Mouse (Mus musculus) heart, embryonic 14.5 days (tissue): ENCODE data around the gene Pamr1. TPM values are rescaled to one million over a fixed set of nuclear protein-coding genes. Genes with fewer than 3 reads are reported as not detected.

Experiments
- ATAC-seq: fragments of 200-750 bp; cut with Nextera tagmentation; 2 replicates; pipeline ENCODE4 v1.8.0; 2017; ENCODE audit warnings: low read depth, moderate TSS enrichment; ENCODE audit not compliant: insufficient number of reproducible peaks, insufficient read depth, low FRiP score
- H3K27ac ChIP-seq, 2 experiments: fragments of 200-500 bp in 1 of 2; fragments of 300-500 bp in 1 of 2; sonication (generic) in 1 of 2; replicated peaks in 1 of 2; 2 replicates each; pipeline ENCODE4 v1.5.1; 2012 to 2014; ENCODE audit warnings: low read depth in 2 of 2, low read length in 2 of 2, control low read depth in 1 of 2, mild to moderate bottlenecking in 1 of 2, mixed read lengths in 1 of 2; ENCODE audit not compliant: control insufficient read depth in 1 of 2, insufficient read depth in 1 of 2
- H3K27me3 ChIP-seq: fragments of 300-500 bp; sonication (generic); 2 replicates; pipeline ENCODE4 v1.6.1; 2014; ENCODE audit warnings: mild to moderate bottlenecking, low read length, control low read depth; ENCODE audit not compliant: control insufficient read depth, insufficient read depth
- H3K36me3 ChIP-seq: fragments of 300-500 bp; sonication (generic); 2 replicates; pipeline ENCODE4 v1.6.1; 2014; ENCODE audit warnings: mild to moderate bottlenecking, control low read depth, low read length, mixed read lengths; ENCODE audit not compliant: control insufficient read depth, insufficient read depth
- H3K4me1 ChIP-seq, 2 experiments: fragments of 200-500 bp in 1 of 2; fragments of 300-500 bp in 1 of 2; sonication (generic) in 1 of 2; 2 replicates each; pipeline ENCODE4 v1.6.1; 2012 to 2014; ENCODE audit warnings: low read length in 2 of 2, control low read depth in 1 of 2, mixed read lengths in 1 of 2; ENCODE audit not compliant: control insufficient read depth in 2 of 2, insufficient read depth in 2 of 2
- H3K4me2 ChIP-seq: fragments of 300-500 bp; sonication (generic); 2 replicates; pipeline ENCODE4 v1.6.1; 2014; ENCODE audit warnings: mild to moderate bottlenecking, low read length
- H3K4me3 ChIP-seq, 2 experiments: fragments of 200-500 bp in 1 of 2; fragments of 300-500 bp in 1 of 2; sonication (generic) in 1 of 2; 2 replicates each; pipeline ENCODE4 v1.5.1; 2012 to 2014; ENCODE audit warnings: low read length in 2 of 2, mild to moderate bottlenecking in 2 of 2, control low read depth in 1 of 2, low read depth in 1 of 2, moderate library complexity in 1 of 2; ENCODE audit not compliant: control insufficient read depth in 1 of 2, insufficient read depth in 1 of 2
- H3K9ac ChIP-seq: fragments of 300-500 bp; sonication (generic); 2 replicates; pipeline ENCODE4 v1.6.1; 2014; ENCODE audit warnings: mild to moderate bottlenecking, low read length
- H3K9me3 ChIP-seq: fragments of 300-500 bp; sonication (generic); 2 replicates; pipeline ENCODE4 v1.6.1; 2016; ENCODE audit warnings: low read length, control low read depth; ENCODE audit not compliant: control insufficient read depth
- WGBS: fragments of 180-500 bp; shearing (Covaris S2); extraction: QIAGEN DNeasy Blood & Tissue Kit; methylation state at CpG from one replicate; pipeline ENCODE4 v1.1.7; 2014; 5-methylcytosine and 5-hydroxymethylcytosine counted together
- polyA plus RNA-seq: library from polyadenylated mRNA; unstranded; fragments of >200 nt; fragmentation: Nextera tagmentation; extraction: Ambion mirVana; gene quantifications from 2 replicates; pipeline ENCODE4 v1.2.1, GENCODE M21; 2014

Gene Pamr1
- polyA plus RNA-seq, 1 experiment from 2014 or later, result 1.5 TPM

DNA sequence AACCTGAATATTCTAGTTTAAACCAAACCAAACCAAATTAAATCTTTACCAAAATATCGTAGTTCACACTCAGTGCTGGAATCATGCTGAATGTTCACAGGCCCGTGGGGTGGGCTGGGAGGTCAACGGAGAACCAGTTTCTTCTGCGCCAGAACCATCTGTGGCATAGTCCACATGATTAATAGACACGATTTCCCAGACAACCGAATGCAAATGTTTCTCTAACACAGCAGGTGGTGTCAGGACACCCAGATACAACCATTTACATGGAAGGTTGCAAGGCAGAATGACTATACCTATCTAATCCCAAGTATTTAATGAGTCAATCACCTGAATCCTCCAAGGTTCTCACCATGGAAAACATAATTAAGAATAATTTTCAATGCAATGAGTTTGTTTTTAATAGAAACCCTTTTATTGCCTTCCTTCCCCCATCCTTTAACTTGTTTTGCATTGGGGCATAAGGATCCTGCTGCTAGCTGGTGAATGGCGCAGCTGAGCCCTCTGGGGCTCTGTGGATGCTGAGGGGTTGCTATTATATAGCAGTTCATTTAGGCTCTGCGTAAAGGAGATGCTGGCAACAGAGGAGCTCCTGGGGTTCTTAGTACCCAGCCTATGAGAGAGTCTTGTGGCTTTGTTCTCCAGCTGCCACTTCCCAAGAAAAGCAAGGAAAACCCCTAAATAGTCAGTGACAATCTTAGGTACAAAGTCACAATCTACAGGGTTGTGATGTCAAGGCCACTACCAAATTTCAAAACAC, 106.3 kb downstream of the Pamr1 start:
- Histone ChIP-seq H3K9ac (no peak overlapping the region), H3K4me1 (peaks cover 6 to 7% of the 10 kb centered on the region in 2 experiments; a peak in 2 of 4 replicates), H3K4me3 (no peak overlapping the region), H3K4me2 (no peak overlapping the region), H3K9me3 (no peaks in the 10 kb centered on the region), H3K36me3 (no peaks in the 10 kb centered on the region), H3K27me3 (peaks cover 34% of the 10 kb centered on the region), H3K27ac (no peak overlapping the region)
- 68% methylated on average over 8 of the region's 8 CpGs for WGBS
- ATAC-seq, result no peak

DNA sequence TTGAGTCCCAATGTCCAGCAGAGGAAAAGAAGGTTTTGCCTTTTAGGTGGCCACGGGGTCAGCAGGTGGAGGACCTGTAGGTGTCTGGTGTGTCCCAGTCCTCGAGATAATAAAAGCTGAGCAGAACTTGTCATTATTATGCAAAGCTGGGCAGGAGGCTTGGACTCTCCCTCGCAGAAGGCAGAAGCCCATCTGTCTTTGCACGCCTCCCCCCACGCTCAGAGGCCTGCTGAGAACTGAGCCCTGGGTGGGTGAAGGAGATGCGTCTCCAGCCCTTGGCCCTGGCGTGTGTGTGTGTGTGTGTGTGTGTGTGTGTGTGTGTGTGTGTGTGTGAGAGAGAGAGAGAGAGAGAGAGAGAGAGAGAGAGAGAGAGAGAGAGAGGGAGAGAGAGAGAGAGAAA, 107.9 kb downstream of the Pamr1 start:
- ATAC-seq, result no peak
- H3K27me3 ChIP-seq, result peaks cover 38% of the 10 kb centered on the region
- peak overlapping the region; percentile 93; the same call in 1 of the 2 replicates for H3K4me2 ChIP-seq
- no peaks in the 10 kb centered on the region for H3K36me3 ChIP-seq
- no peak overlapping the region for H3K27ac ChIP-seq
- peaks cover 6 to 7% of the 10 kb centered on the region in 2 experiments; a peak in 2 of 4 replicates for H3K4me1 ChIP-seq
- H3K9ac ChIP-seq, result no peak overlapping the region
- 34% methylated on average over 7 of the region's 7 CpGs for WGBS
- no peaks in the 10 kb centered on the region for H3K9me3 ChIP-seq
- H3K4me3 ChIP-seq, result peak overlapping the region in 1 of 2 experiments; percentile 63; a peak in 1 of 4 replicates

DNA sequence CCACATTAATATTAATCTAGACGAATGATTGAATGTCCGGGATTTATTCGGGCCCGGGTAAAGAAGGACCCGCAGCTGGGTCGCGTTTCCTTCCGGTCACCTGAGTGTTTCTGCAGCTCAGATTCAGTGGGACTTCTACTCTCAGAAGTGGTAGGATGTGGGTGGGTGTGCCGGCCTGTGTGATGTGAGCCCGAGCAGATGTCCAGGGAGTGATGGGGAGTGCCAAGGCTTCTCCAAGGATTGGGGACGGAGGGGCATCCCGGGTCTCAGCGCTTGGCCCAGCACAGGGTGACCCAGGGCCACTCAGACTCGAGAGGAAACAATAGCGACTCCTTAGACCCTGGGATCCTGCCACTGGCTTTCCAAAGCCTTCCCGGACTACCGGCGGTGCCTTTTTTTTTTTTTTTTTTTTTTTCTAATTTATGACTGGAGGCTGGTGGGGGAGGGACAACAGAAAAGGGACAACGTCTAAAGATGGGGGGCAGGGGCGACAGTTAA, 108.4 kb downstream of the Pamr1 start, which contains the start of gene Slc1a2:
Slc1a2 (plus strand) TSS at position 497 of the 498 bp plus-strand sequence.
- Histone ChIP-seq H3K4me3 (peak within 1 kb of the TSS; percentile 63 to 64), H3K27ac (no peak within 1 kb of the TSS), H3K36me3 (no peaks in the 10 kb centered on the region), H3K4me1 (peaks cover 6 to 7% of the 10 kb centered on the region in 2 experiments; a peak in 2 of 4 replicates), H3K9ac (peak within 1 kb of the TSS; percentile 69), H3K4me2 (peak within 1 kb of the TSS; percentile 93), H3K9me3 (no peaks in the 10 kb centered on the region), H3K27me3 (peaks cover 41% of the 10 kb centered on the region)
- WGBS, result 3% methylated on average over 20 of the region's 20 CpGs
- no peak for ATAC-seq

DNA sequence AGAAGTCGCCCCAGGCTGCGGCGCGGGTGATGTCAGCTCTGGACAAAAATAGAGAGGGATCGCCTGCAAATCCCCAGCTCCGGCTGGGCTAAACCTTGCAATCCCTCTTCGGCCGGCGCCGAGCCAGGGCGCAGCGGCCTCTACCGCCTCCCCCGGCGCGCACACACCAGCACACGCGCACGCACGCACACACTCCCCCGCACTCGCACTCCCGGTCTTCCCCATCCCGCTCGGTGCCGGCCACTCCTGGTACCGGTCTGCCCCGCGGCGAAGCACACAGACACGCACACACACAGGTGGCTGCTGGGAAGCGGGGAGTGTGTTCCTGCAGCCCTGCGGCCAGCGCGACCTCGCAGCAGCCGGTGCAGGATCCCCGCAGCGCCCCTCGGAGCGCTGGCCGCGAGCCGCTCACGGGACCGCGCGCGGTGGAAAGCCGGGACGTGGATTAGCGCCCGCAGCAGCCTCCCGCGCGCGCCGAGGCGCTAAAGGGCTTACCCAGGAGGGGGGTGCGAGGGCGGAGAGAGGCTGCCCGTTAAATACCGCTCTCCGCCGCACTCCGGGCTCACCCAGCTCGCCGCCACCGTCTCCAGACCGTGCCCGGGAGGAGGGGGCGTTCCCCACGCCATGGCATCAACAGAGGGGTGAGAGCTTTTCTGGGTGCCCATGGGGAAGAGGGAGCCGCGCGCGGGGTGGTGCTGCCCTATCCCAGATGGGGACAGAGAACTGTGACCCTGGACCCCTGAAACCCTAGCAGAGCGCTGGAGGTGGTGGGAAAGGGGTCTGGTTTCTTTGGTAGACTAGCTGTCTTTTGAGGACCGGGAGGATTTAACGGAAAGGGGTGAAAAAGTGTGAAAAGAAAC, 109.1 kb downstream of the Pamr1 start:
- Histone ChIP-seq H3K4me3 (peak overlapping the region; percentile 63 to 64), H3K4me2 (peak overlapping the region; percentile 93), H3K4me1 (peaks cover 6 to 7% of the 10 kb centered on the region in 2 experiments; a peak in 2 of 4 replicates), H3K27me3 (peaks cover 41% of the 10 kb centered on the region), H3K9me3 (no peaks in the 10 kb centered on the region), H3K9ac (peak overlapping the region; percentile 69), H3K36me3 (no peaks in the 10 kb centered on the region), H3K27ac (no peak overlapping the region)
- under 1% methylated on average over 80 of the region's 80 CpGs for whole genome bisulfite sequencing
- ATAC-seq, result peak; percentile 72

DNA sequence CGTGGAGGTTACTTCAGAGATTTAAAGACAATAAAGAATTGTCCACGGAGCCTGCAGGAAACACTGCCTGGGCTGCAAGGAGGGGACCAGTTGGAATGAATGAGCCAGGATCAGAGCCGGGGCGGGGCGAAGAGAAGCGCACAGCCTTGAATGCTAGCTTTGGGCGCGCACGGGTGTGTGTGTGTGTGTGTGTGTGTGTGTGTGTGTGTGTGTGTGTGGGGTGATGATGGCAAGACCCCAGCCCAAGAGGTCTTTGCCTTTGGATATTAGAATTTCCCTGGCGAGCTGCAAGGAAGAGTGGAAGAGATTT, 109.7 kb downstream of the Pamr1 start:
- peak overlapping the region; percentile 63 to 64 for H3K4me3 ChIP-seq
- peak overlapping the region; percentile 93 for H3K4me2 ChIP-seq
- WGBS, result under 1% methylated on average over 10 of the region's 10 CpGs
- H3K27ac ChIP-seq, result no peak overlapping the region
- no peaks in the 10 kb centered on the region for H3K9me3 ChIP-seq
- peaks cover 6 to 7% of the 10 kb centered on the region in 2 experiments; a peak in 2 of 4 replicates for H3K4me1 ChIP-seq
- ATAC-seq, result no peak
- H3K9ac ChIP-seq, result peak overlapping the region; percentile 69
- no peaks in the 10 kb centered on the region for H3K36me3 ChIP-seq
- H3K27me3 ChIP-seq, result peaks cover 41% of the 10 kb centered on the region

DNA sequence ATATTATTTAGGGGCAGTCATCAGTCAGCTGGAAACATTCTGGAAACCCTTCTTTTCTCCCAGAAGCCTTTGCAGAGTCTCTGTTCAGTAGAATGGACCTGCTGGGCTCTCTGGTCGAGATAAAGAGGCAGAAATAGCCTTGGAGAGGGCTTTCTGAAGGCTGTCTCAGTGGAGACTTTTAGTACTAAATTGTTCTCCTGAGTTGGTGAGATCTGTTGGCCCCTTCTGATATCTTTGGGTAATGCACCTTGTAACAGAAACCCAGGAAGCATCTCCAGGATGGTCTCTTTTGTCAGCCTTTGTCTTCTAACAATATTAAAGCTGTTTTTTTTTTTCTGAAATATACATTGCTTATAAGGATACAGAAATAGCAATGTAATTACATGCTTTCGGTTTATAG, 111.2 kb downstream of the Pamr1 start:
- Histone ChIP-seq H3K27me3 (peaks cover 41% of the 10 kb centered on the region), H3K4me1 (peaks cover 6 to 7% of the 10 kb centered on the region in 2 experiments; a peak in 2 of 4 replicates)
- 41% methylated on average over 2 of the region's 2 CpGs for WGBS

DNA sequence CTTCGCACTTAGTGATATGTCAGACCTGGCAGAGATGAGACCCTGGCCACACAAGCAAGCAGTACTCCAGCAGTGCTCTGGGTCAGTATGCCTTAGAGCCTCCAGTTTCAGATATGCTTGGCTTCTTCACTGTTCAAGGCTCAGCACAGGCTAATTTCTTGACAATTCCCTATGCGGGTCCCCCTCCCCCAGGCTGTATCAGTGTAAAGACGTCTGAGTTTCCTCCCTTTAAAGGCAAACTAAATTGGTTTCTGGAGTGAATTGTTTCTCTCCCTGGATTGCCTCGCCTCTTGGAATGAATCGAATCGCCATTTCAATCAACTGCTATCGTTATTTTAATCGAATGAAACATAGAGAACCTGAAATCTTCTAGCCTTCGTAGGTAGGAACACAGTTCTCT, 113.1 kb downstream of the Pamr1 start:
- Histone ChIP-seq H3K36me3 (no peaks in the 10 kb centered on the region), H3K4me3 (no peak overlapping the region), H3K4me2 (no peak overlapping the region), H3K4me1 (peaks cover 6 to 7% of the 10 kb centered on the region in 2 experiments; a peak in 2 of 4 replicates), H3K9me3 (no peaks in the 10 kb centered on the region), H3K9ac (no peak overlapping the region), H3K27me3 (peaks cover 30% of the 10 kb centered on the region), H3K27ac (no peak overlapping the region)
- 61% methylated on average over 9 of the region's 9 CpGs for WGBS
- no peak for ATAC-seq

More for the DNA sequence above, 111.2 kb downstream of the Pamr1 start:
- ATAC-seq, result no peak
- no peak overlapping the region for H3K4me2 ChIP-seq
- no peak overlapping the region for H3K27ac ChIP-seq
- H3K9ac ChIP-seq, result no peak overlapping the region
- no peaks in the 10 kb centered on the region for H3K9me3 ChIP-seq
- H3K36me3 ChIP-seq, result no peaks in the 10 kb centered on the region
- no peak overlapping the region for H3K4me3 ChIP-seq
